Mouse (Mus musculus) myocyte (in vitro differentiated cells): ENCODE data around the gene Hpn. TPM values are rescaled to one million over a fixed set of nuclear protein-coding genes. Genes with fewer than 3 reads are reported as not detected.

Source experiments
- H3K27me3 ChIP-seq: one replicate; pipeline ENCODE4 v1.6.1; 2011; ENCODE audit not compliant: control insufficient read depth, insufficient read depth, insufficient read length
- H3K36me3 ChIP-seq: one replicate; pipeline ENCODE4 v1.6.1; 2011; ENCODE audit not compliant: control insufficient read depth, insufficient read depth
- H3K4me2 ChIP-seq: one replicate; pipeline ENCODE4 v1.6.1; 2011; ENCODE audit warnings: low read depth, control low read depth
- H3K4me3 ChIP-seq: one replicate; pipeline ENCODE4 v1.5.1; 2011; ENCODE audit warnings: mild to moderate bottlenecking, control low read depth, moderate library complexity
- H3K79me2 ChIP-seq: one replicate; pipeline ENCODE4 v1.6.1; 2011; ENCODE audit not compliant: control insufficient read depth, insufficient read depth
- H3ac ChIP-seq: one replicate; pipeline ENCODE4 v1.6.1; 2011; ENCODE audit not compliant: control insufficient read depth, insufficient read length
- CEBPB ChIP-seq: IDR thresholded peaks from 2 replicates; pipeline ENCODE4 v1.6.1; 2011; ENCODE audit warnings: mild to moderate bottlenecking, moderate library complexity; ENCODE audit not compliant: poor library complexity, insufficient read depth, severe bottlenecking
- E2F4 ChIP-seq: IDR thresholded peaks from one replicate; pipeline ENCODE4 v1.6.1; 2011; ENCODE audit warnings: mild to moderate bottlenecking, control low read depth, moderate library complexity; ENCODE audit not compliant: insufficient read depth
- MAX ChIP-seq: IDR thresholded peaks from one replicate; pipeline ENCODE4 v1.6.1; 2011; ENCODE audit warnings: low read depth, mild to moderate bottlenecking, control low read depth
- MYOD1 ChIP-seq, 3 experiments: IDR thresholded peaks; one replicate each; pipeline ENCODE4 v1.6.1; 2011; ENCODE audit warnings: control low read depth in 2 of 3, low read depth in 2 of 3, mild to moderate bottlenecking in 2 of 3, moderate library complexity in 1 of 3; ENCODE audit not compliant: insufficient read length in 2 of 3, control insufficient read depth in 1 of 3
- MYOG ChIP-seq, 3 experiments: IDR thresholded peaks; one replicate each; pipeline ENCODE4 v1.6.1; 2011; ENCODE audit warnings: control low read depth in 2 of 3, low read depth in 2 of 3, mild to moderate bottlenecking in 2 of 3; ENCODE audit not compliant: insufficient read length in 2 of 3, control insufficient read depth in 1 of 3, insufficient read depth in 1 of 3
- POLR2A ChIP-seq: IDR thresholded peaks from one replicate; pipeline ENCODE4 v1.6.1; 2011; ENCODE audit warnings: low read depth, mild to moderate bottlenecking, control low read depth, moderate library complexity; ENCODE audit not compliant: insufficient read length
- POLR2AphosphoS2 ChIP-seq: IDR thresholded peaks from one replicate; pipeline ENCODE4 v1.6.1; 2011; ENCODE audit warnings: low read depth, control low read depth; ENCODE audit not compliant: insufficient read length
- REST ChIP-seq: IDR thresholded peaks from one replicate; pipeline ENCODE4 v1.6.1; 2011; ENCODE audit warnings: mild to moderate bottlenecking, control low read depth, moderate library complexity; ENCODE audit not compliant: insufficient read depth, insufficient read length
- SRF ChIP-seq: IDR thresholded peaks from one replicate; pipeline ENCODE4 v1.6.1; 2011; ENCODE audit warnings: low read depth; ENCODE audit not compliant: control insufficient read depth, insufficient read length
- TCF12 ChIP-seq: IDR thresholded peaks from one replicate; pipeline ENCODE4 v1.6.1; 2011; ENCODE audit warnings: mild to moderate bottlenecking, control low read depth; ENCODE audit not compliant: poor library complexity, insufficient read depth, severe bottlenecking
- TCF3 ChIP-seq: IDR thresholded peaks from one replicate; pipeline ENCODE4 v1.6.1; 2011; ENCODE audit warnings: low read depth, control low read depth; ENCODE audit not compliant: insufficient read length
- USF1 ChIP-seq: IDR thresholded peaks from one replicate; pipeline ENCODE4 v1.6.1; 2011; ENCODE audit warnings: low read depth, mild to moderate bottlenecking, control low read depth, moderate library complexity
- polyA plus RNA-seq: library from polyadenylated mRNA; unstranded; fragments of >200 nt; fragmentation: generic; extraction: Trizol; gene quantifications from one replicate; pipeline ENCODE4 v1.2.1, GENCODE M21; 2012; ENCODE audit warnings: missing spikeins

Gene Hpn
- polyA plus RNA-seq, 1 experiment, result not detected

GRCm38 (mm10) chr7:31125116-31125515, 10.0 kb upstream of the Hpn start:
- TF ChIP-seq REST (no peak), TCF3 (no peak)
- Histone ChIP-seq H3K36me3 (no peaks in the 10 kb centered on the region), H3K4me2 (no peak overlapping the region), H3K4me3 (no peak overlapping the region), H3K79me2 (no peaks in the 10 kb centered on the region), H3ac (no peak overlapping the region), H3K27me3 (no peaks in the 10 kb centered on the region)

- Histone ChIP-seq H3K27me3 (no peaks in the 10 kb centered on the region), H3K4me2 (no peak overlapping the region), H3ac (no peak overlapping the region), H3K36me3 (no peaks in the 10 kb centered on the region), H3K79me2 (no peaks in the 10 kb centered on the region), H3K4me3 (no peak overlapping the region)
- TF ChIP-seq MYOD1 (IDR thresholded peaks at IDR 0.05; ENCODE audit: control insufficient read depth in 1 of 3, insufficient read length in 2 of 3, low read depth in 2 of 3) (no peak), USF1 (no peak), MAX (no peak), POLR2AphosphoS2 (no peak), POLR2A (no peak), MYOG (IDR thresholded peaks at IDR 0.05; ENCODE audit: control insufficient read depth in 1 of 3, insufficient read depth in 1 of 3, insufficient read length in 2 of 3, low read depth in 2 of 3) (no peak), E2F4 (no peak), REST (no peak), TCF12 (no peak), TCF3 (no peak), CEBPB (no peak), SRF (no peak)
Measured at GRCm38 (mm10) chr7:31124381-31124780, 9.3 kb upstream of the Hpn start.

- Histone ChIP-seq H3ac (no peak overlapping the region), H3K79me2 (no peaks in the 10 kb centered on the region), H3K4me3 (no peak overlapping the region), H3K4me2 (no peak overlapping the region), H3K27me3 (no peaks in the 10 kb centered on the region), H3K36me3 (no peaks in the 10 kb centered on the region)
- TF ChIP-seq POLR2AphosphoS2 (no peak), MYOD1 (IDR thresholded peaks at IDR 0.05; ENCODE audit: control insufficient read depth in 1 of 3, insufficient read length in 2 of 3, low read depth in 2 of 3) (no peak), TCF3 (no peak)
Measured at GRCm38 (mm10) chr7:31123697-31124096, 8.6 kb upstream of the Hpn start.

- H3ac ChIP-seq, result no peak overlapping the region
- no peak overlapping the region for H3K4me2 ChIP-seq
- H3K27me3 ChIP-seq, result no peaks in the 10 kb centered on the region
- no peak for TF ChIP-seq E2F4
- TF ChIP-seq POLR2A, result no peak
- TF ChIP-seq SRF, result no peak
- no peak for TF ChIP-seq CEBPB
- no peak for TF ChIP-seq TCF12
- TF ChIP-seq REST, result no peak
- no peak for TF ChIP-seq MYOG (IDR thresholded peaks at IDR 0.05; ENCODE audit: control insufficient read depth in 1 of 3, insufficient read depth in 1 of 3, insufficient read length in 2 of 3, low read depth in 2 of 3)
- TF ChIP-seq USF1, result no peak
- no peak for TF ChIP-seq TCF3
- no peak for TF ChIP-seq MAX
- TF ChIP-seq MYOD1 (IDR thresholded peaks at IDR 0.05; ENCODE audit: control insufficient read depth in 1 of 3, insufficient read length in 2 of 3, low read depth in 2 of 3), result no peak
- TF ChIP-seq POLR2AphosphoS2, result no peak
- H3K4me3 ChIP-seq, result no peak overlapping the region
- no peaks in the 10 kb centered on the region for H3K36me3 ChIP-seq
- no peaks in the 10 kb centered on the region for H3K79me2 ChIP-seq
Measured at GRCm38 (mm10) chr7:31122641-31123631, 7.8 kb upstream of the Hpn start.

GRCm38 (mm10) chr7:31119556-31119955, 4.5 kb upstream of the Hpn start:
- TF ChIP-seq POLR2A (no peak), USF1 (no peak), POLR2AphosphoS2 (no peak), CEBPB (no peak), MYOD1 (IDR thresholded peaks at IDR 0.05; ENCODE audit: control insufficient read depth in 1 of 3, insufficient read length in 2 of 3, low read depth in 2 of 3) (no peak), TCF3 (no peak), MYOG (IDR thresholded peaks at IDR 0.05; ENCODE audit: control insufficient read depth in 1 of 3, insufficient read depth in 1 of 3, insufficient read length in 2 of 3, low read depth in 2 of 3) (no peak), MAX (no peak), TCF12 (no peak), SRF (no peak), REST (no peak), E2F4 (no peak)
- Histone ChIP-seq H3K4me2 (no peak overlapping the region), H3K79me2 (no peaks in the 10 kb centered on the region), H3K27me3 (no peaks in the 10 kb centered on the region), H3K36me3 (no peaks in the 10 kb centered on the region), H3ac (no peak overlapping the region), H3K4me3 (no peak overlapping the region)
